Mouse (Mus musculus): ENCODE measurements at regions not wholly inside any gene's neighbourhood (a gene's known extent, or its start where the extent isn't known, plus 50 kb on each side); places are given as distances from the start of the nearest gene placed in this dataset.

GRCm38 (mm10) chr3:52537362-52537911 lies 269.3 kb downstream of the Foxo1 start:
- DNase-seq, result no peak

DNA sequence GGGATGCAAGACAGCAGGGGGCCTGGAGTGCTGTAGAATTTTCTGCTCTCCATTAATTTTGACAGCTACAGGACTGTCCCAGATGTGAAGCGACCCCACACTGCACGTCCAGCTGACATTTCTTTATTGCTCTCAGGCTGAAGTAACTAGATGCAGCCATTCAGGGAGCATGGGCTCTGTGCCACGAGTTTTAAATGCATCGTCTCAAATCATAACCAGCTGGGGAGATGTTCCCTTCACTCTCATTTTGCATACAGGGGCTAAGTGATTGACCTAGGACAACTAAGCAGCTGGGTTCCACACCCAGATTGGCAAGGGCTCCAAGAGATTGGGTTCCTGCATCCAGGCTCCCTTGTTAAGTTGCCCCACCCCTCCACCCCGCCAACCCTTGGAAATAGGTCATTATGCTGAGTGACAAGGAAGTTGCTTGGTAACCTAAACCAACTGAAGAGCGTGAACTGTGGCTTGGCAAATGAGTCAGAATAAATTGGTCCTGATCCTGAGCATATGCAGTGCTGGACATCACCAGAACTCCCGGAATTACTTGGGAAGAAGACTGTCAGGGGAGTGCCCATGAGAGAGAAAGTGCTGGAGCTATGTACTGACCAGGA lies 267.4 kb downstream of the Foxo1 start:
- DNase-seq, result no peak

DNA sequence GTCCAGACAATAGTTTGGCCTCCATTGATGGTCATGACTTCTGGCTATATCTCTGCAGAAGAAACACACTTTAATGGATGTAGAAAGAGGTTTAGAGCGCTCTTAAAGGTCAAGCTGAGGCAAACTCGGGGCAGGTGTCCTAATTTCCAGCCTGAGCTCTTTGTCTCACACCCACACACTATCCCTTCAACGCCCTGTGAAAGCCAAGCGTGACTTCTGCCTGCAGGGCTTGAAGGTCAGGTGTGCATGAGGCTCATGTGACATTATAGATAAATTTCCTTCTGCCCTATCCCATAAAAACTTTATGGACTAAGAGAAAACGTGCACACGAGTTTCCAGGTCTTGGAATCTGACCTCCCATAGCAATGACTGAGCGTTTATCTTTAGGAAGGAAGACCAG lies 266.0 kb downstream of the Foxo1 start:
- no peak for DNase-seq

- no peak for DNase-seq
Observed at GRCm38 (mm10) chr3:52531686-52532351, 263.7 kb downstream of the Foxo1 start.

DNA sequence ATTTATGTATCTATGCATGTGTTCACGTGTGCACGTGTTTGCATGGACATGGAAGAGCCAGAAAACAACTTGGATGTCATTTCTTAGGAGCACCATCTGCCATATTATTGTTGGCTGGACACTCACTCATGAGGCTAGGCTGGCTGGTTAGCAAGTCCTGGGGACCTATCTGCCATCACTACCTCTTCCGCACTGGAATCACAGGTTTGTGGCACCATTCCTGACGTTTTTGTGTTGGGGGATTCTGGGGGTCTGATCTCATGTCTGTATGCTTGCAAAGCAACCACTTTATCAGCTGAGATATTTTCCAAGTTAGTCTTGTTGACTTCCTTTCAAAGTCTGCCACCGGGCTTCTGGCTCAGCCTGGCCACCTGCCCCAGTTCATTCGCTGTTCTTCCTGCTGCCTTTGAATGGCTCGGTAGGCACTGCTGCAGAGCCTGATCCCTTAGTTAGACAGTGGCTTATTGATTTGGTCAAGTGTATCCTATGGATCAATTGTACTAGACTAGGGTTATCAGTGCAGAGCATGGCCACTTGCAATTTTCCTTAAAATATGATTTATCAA lies 262.4 kb downstream of the Foxo1 start:
- no peak for DNase-seq

- no peak for DNase-seq
Observed at GRCm38 (mm10) chr3:52529136-52529535, 261.0 kb downstream of the Foxo1 start.

DNA sequence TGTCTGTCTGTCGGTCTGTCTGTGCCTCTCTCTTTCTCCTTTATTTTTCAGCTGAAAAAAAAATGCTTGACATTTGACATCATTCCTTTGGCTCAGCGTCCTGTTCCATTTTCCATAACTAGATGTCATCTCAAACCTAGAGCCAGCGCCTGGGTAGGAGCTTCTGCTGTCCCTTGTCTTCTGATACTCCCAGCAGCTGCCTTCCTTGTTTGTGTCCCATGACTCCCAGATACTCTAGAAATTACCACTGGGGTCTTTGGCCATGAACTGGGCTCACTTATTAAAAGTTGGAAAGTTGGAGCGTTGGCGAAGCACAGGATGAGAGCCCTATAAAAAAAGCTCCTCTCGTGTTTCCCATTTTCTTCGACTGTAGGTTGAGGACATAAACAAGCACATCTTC lies 260.4 kb downstream of the Foxo1 start:
- DNase-seq, result no peak

GRCm38 (mm10) chr3:52527781-52528180 lies 259.6 kb downstream of the Foxo1 start:
- no peak for DNase-seq

- DNase-seq, result no peak
Observed at GRCm38 (mm10) chr3:52527010-52527754, 259.0 kb downstream of the Foxo1 start.

DNA sequence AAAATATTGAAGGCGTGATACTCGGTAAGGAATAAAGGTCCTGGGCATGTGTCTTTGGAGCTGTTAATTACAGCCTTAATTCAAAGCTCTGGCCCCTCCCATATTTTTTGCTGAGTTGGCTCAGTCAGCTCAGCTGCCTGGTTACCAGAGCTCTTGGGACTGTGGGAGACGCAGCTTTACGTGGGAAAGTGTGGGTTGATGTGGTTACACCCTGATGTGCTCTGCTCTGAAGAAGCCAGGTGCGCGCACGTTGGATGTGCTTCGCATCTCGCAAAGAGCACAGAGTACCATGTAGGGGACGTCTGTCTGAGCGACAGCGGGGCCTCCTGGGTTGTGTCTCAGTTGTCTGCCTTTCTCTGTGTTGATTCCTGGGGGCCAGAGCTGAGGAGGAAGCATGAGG lies 254.8 kb downstream of the Foxo1 start:
- DNase-seq, result no peak

GRCm38 (mm10) chr3:52520609-52520947 lies 252.4 kb downstream of the Foxo1 start:
- DNase-seq, result no peak

GRCm38 (mm10) chr3:52519910-52520608 lies 251.9 kb downstream of the Foxo1 start:
- no peak for DNase-seq

DNA sequence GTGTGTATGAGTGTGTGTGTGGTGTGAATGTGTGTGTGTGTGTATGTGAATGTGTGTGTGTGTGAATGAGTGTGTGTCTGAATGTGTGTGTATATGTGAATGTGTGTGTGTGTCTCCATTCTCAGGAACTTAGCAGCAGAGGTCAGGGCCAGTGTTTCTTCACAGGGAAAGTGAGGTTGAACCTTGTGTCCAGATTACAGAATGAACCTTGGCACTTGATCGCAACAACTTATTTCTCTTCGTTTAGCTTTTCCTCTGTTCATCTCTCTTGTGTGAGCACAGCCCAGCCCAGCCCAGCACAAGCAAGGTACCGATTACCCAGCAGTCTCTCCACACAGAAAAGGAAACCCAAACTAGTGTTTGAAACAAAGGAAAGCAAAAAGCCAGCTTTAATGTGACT lies 249.7 kb downstream of the Foxo1 start:
- DNase-seq, result no peak

GRCm38 (mm10) chr3:52516691-52517090 lies 248.6 kb downstream of the Foxo1 start:
- no peak for DNase-seq

DNA sequence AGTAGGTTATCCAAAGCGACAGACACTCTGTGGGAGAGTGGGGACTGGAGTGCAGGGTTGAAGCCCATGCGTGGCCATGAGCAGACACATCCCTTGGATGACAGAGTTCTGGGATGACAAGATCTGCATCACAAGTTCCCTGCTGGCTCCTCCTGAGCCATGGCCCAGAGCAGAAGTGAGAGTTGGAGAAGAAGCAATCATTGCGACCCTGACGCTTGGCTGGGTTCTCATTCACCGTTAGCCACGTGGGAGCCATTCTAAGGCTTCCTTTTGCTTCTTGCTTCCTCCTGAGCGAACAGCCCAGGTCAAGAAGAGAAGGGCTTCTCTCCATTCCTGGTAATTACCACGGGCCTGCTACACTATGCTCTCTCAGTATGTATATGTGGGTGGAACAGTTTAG lies 244.6 kb downstream of the Foxo1 start:
- DNase-seq, result no peak

GRCm38 (mm10) chr3:52511549-52511948 lies 243.4 kb downstream of the Foxo1 start:
- no peak for DNase-seq

GRCm38 (mm10) chr3:52510831-52511230 lies 242.7 kb downstream of the Foxo1 start:
- DNase-seq, result no peak

GRCm38 (mm10) chr3:52510088-52510765 lies 242.1 kb downstream of the Foxo1 start:
- DNase-seq, result peak; percentile 40

- DNase-seq, result no peak
Observed at GRCm38 (mm10) chr3:52503925-52504324, 235.8 kb downstream of the Foxo1 start.

- DNase-seq, result no peak
Observed at GRCm38 (mm10) chr3:52502223-52502622, 234.1 kb downstream of the Foxo1 start.

GRCm38 (mm10) chr3:52501614-52502013 lies 233.5 kb downstream of the Foxo1 start:
- no peak for DNase-seq

- DNase-seq, result no peak
Observed at GRCm38 (mm10) chr3:52500026-52500425, 231.9 kb downstream of the Foxo1 start.

Measured in cerebellum, adult 11 months (tissue).